Mouse (Mus musculus) forebrain, embryonic 11.5 days (tissue): ENCODE data around the gene Eif4b. TPM values are rescaled to one million over a fixed set of nuclear protein-coding genes. Genes with fewer than 3 reads are reported as not detected.

ENCODE experiments used
- ATAC-seq: fragments of 200-750 bp; cut with Nextera tagmentation; replicated peaks from 2 replicates; pipeline ENCODE4 v1.8.0; 2017; ENCODE audit warnings: moderate TSS enrichment; ENCODE audit not compliant: low FRiP score
- DNase-seq: peaks from one replicate; pipeline ENCODE4 v3.0.0-alpha.2; 2017; ENCODE audit warnings: low spot score
- H3K27ac ChIP-seq: fragments of 300-500 bp; sonication (generic); 2 replicates; pipeline ENCODE4 v1.5.1; 2014; ENCODE audit warnings: low read depth, low read length
- H3K27me3 ChIP-seq: fragments of 300-500 bp; sonication (generic); 2 replicates; pipeline ENCODE4 v1.6.1; 2014; ENCODE audit warnings: mild to moderate bottlenecking, low read length, mixed read lengths; ENCODE audit not compliant: control insufficient read depth, insufficient read depth
- H3K36me3 ChIP-seq: fragments of 300-500 bp; sonication (generic); 2 replicates; pipeline ENCODE4 v1.6.1; 2014; ENCODE audit warnings: mild to moderate bottlenecking, low read length, moderate library complexity, mixed read lengths; ENCODE audit not compliant: control insufficient read depth, insufficient read depth
- H3K4me1 ChIP-seq: fragments of 300-500 bp; sonication (generic); replicated peaks from 2 replicates; pipeline ENCODE4 v1.6.1; 2014; ENCODE audit warnings: low read length, mixed read lengths; ENCODE audit not compliant: control insufficient read depth, insufficient read depth
- H3K4me2 ChIP-seq: fragments of 300-500 bp; sonication (generic); 2 replicates; pipeline ENCODE4 v1.6.1; 2014; ENCODE audit warnings: low read depth, mild to moderate bottlenecking, low read length, moderate library complexity, mixed read lengths; ENCODE audit not compliant: severe bottlenecking
- H3K4me3 ChIP-seq: fragments of 300-500 bp; sonication (generic); 2 replicates; pipeline ENCODE4 v1.5.1; 2014; ENCODE audit warnings: low read depth, low read length
- H3K9ac ChIP-seq: fragments of 300-500 bp; sonication (generic); 2 replicates; pipeline ENCODE4 v1.6.1; 2014; ENCODE audit warnings: low read length
- H3K9me3 ChIP-seq: fragments of 300-500 bp; sonication (generic); 2 replicates; pipeline ENCODE4 v1.6.1; 2016; ENCODE audit warnings: low read length, mixed read lengths; ENCODE audit not compliant: control insufficient read depth
- WGBS: fragments of 180-500 bp; shearing (Covaris S2); extraction: QIAGEN DNeasy Blood & Tissue Kit; methylation state at CpG from one replicate; pipeline ENCODE4 v1.1.7; 2014; 5-methylcytosine and 5-hydroxymethylcytosine counted together
- polyA plus RNA-seq: library from polyadenylated mRNA; unstranded; fragments of >200 nt; fragmentation: Nextera tagmentation; extraction: Ambion mirVana; gene quantifications from 2 replicates; pipeline ENCODE4 v1.2.1, GENCODE M21; 2014

Eif4b gene
- polyA plus RNA-seq, 1 experiment from 2014 or later: 122 TPM

DNA sequence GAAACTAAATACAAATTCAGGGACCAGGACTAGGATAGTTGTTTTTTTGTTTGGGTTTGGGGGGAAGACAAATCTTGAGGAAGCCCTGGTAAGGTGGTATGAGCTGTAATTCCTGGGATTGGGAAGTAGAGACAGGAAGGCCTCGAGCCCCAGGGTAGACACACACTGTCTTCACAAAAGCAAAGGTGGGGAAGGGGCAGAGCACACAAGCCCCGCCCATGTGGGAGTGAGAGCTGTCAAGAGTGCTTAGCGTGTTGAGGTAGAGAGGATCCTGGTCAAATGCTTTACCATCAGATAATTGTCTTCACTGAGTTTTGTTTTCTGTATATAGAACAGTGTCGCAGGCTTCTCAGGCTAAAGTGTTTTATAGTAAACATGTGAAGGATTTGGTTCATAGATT is 9.5 kb downstream of the Eif4b start:
- WGBS: 81% methylated on average over 4 of the region's 4 CpGs
- Histone ChIP-seq H3K9me3 (no peaks in the 10 kb centered on the region), H3K27ac (no peak overlapping the region), H3K4me2 (no peak overlapping the region), H3K4me3 (no peak overlapping the region), H3K9ac (no peak overlapping the region), H3K4me1 (no peaks in the 10 kb centered on the region), H3K27me3 (no peaks in the 10 kb centered on the region), H3K36me3 (peaks cover 19% of the 10 kb centered on the region)
- ATAC-seq (no peak), DNase-seq (no peak)

DNA sequence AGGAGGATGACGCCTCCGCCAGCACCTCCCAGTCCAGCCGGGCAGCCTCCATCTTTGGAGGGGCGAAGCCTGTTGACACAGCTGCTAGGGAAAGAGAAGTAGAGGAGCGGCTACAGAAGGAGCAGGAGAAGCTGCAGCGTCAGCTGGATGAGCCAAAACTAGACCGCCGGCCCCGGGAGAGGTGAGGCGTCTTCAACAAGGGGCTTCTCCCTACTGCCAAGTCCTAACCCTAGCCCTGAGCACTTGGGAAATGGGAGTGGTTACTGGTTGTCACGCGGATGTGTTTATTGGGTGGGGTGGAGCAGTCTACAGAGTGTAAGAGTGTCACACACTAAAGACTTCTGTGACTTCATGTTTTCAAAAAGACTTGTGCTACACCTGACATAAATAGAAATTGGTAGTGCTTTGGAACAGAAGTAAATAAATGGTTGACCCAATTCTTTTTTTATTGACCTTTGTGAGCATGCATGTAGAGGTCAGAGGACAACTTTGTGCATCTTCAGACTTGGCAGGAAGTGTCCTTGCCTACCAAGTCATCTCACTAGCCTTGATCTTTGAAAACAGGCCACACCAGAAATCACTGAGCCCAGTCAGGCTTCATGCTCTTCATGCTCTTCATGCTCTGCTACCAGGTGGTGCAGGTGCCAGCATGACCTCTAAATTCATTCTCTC is 16.5 kb downstream of the Eif4b start:
- Histone ChIP-seq H3K4me3 (no peak overlapping the region), H3K27ac (no peak overlapping the region), H3K27me3 (no peaks in the 10 kb centered on the region), H3K36me3 (peaks cover 55% of the 10 kb centered on the region), H3K4me2 (no peak overlapping the region), H3K9ac (no peak overlapping the region), H3K4me1 (no peaks in the 10 kb centered on the region), H3K9me3 (no peaks in the 10 kb centered on the region)
- ATAC-seq: no peak
- 88% methylated on average over 12 of the region's 12 CpGs for WGBS
- no peak for DNase-seq

DNA sequence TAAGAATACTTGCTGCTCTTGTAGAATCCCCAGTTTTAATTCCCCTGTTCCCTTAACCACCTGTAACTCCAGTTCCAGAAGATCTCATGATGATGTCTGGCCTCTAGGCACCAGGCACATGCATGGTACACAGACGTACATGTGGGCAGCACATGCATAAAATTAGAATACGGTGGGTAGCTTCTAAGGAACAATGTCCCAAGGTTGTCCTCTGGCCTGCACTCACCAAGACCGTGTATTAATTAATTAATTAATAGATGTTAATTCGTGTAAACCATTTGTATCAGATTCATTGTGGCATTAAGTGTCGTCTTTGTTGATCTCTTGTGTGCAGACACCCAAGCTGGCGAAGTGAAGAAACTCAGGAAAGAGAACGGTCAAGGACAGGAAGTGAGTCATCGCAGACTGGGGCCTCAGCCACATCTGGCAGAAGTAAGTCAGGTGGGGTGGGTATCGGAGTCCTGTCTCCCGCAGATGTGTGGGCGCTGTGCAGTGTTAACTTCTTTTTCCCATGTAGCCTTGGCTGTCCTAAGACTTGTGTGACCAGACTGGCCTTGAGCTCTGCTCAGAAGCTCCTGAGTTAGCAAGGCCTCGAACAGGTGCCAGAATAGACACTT is 17.6 kb downstream of the Eif4b start:
- 92% methylated on average over 12 of the region's 12 CpGs for WGBS
- no peak overlapping the region for H3K9ac ChIP-seq
- H3K9me3 ChIP-seq: no peaks in the 10 kb centered on the region
- ATAC-seq: no peak
- H3K36me3 ChIP-seq: peaks cover 51% of the 10 kb centered on the region
- no peak overlapping the region for H3K4me2 ChIP-seq
- H3K4me3 ChIP-seq: no peak overlapping the region
- no peak overlapping the region for H3K27ac ChIP-seq
- no peak for DNase-seq
- H3K4me1 ChIP-seq: no peaks in the 10 kb centered on the region
- no peaks in the 10 kb centered on the region for H3K27me3 ChIP-seq

DNA sequence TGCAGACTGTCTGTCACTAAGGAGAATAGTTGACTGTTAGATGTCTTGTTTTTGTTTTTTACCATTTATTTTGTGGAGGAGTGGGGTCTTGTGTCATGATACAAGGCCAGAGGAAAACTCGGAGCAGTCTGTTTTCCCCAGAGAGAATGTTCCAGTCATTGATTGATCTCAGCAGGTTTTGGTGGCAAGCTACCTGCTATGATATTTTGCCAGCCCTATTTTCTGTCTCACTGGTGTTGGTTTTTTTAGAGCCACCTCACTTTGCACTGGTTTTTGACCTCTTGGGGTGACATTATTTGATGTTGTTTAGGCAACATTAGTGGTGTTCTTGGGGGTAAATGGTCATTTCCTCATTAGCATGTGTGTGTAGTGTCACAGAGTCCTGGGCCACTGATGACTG is 18.1 kb downstream of the Eif4b start:
- Histone ChIP-seq H3K9ac (no peak overlapping the region), H3K4me1 (no peaks in the 10 kb centered on the region), H3K27me3 (no peaks in the 10 kb centered on the region), H3K36me3 (peaks cover 51% of the 10 kb centered on the region), H3K4me2 (no peak overlapping the region), H3K9me3 (no peaks in the 10 kb centered on the region), H3K4me3 (no peak overlapping the region), H3K27ac (no peak overlapping the region)
- DNase-seq: no peak
- 94% methylated on average over 1 of the region's 1 CpGs for WGBS
- ATAC-seq: no peak

DNA sequence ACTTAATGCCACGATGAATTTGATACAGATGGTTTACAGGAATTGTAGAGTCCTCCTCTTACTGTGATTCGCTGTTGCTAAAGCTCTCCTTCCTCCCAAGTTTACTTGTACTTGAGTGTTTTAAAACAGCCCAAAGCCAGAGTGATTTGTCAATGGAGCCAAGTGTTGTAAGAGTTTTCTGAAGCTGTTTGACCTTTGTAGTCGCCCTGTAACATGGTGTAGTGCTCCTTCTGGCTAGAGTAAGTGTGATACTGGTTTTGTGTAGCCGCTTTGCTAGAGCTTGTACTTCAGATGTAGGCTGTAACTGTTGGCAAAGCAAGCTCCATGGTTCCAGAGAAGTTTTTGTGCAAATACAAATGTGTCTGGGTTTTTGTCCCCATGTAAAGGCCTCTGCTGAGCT is 18.6 kb downstream of the Eif4b start:
- H3K27ac ChIP-seq: no peak overlapping the region
- H3K9me3 ChIP-seq: no peaks in the 10 kb centered on the region
- H3K4me1 ChIP-seq: no peaks in the 10 kb centered on the region
- H3K36me3 ChIP-seq: peaks cover 50% of the 10 kb centered on the region
- no peaks in the 10 kb centered on the region for H3K27me3 ChIP-seq
- H3K4me2 ChIP-seq: no peak overlapping the region
- no peak overlapping the region for H3K4me3 ChIP-seq
- H3K9ac ChIP-seq: no peak overlapping the region
- ATAC-seq (no peak), DNase-seq (no peak)
- WGBS: 93% methylated on average over 4 of the region's 4 CpGs

DNA sequence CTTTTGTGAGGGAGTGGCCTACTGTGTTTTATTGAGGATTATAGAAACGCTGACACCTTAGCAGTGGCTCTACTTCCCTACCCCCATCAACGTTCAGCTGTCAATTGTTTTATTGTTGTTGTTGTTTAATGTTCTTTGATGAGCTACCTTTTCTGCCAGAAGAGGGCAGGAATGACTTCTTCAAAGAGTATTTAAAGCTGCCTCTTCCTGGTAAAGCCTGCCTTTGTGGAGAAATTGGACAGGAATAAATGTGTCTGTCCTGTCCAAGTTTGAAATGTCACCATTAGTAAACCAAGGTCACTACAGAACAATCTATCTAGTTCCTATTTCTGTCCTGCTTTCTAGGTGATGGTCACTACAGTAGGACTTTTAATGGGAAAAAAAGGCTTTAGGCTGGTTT is 20.6 kb downstream of the Eif4b start:
- 72% methylated on average over 2 of the region's 2 CpGs for WGBS
- H3K9me3 ChIP-seq: no peaks in the 10 kb centered on the region
- ATAC-seq: no peak
- no peak overlapping the region for H3K4me3 ChIP-seq
- DNase-seq: no peak
- no peaks in the 10 kb centered on the region for H3K27me3 ChIP-seq
- no peak overlapping the region for H3K27ac ChIP-seq
- H3K9ac ChIP-seq: no peak overlapping the region
- H3K4me1 ChIP-seq: no peaks in the 10 kb centered on the region
- H3K36me3 ChIP-seq: peaks cover 42% of the 10 kb centered on the region
- no peak overlapping the region for H3K4me2 ChIP-seq

DNA sequence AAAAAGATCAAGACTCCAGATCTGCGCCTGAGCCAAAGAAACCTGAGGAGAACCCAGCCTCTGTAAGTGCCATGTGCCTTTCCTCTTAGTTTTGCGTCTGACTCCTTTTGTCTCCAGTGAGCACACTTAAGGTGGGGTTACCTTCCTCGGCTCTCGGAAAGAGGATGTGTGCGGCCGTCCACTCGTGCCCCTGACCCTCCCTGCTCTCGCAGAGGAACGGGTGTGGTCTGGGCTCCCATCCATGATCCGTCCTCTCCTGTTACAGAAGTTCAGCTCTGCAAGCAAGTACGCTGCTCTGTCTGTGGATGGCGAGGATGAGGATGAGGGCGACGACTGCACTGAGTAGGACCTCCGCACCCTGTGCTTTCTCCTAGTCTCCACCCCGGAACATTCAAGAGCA is 21.4 kb downstream of the Eif4b start:
- Histone ChIP-seq H3K27ac (no peak overlapping the region), H3K4me1 (no peaks in the 10 kb centered on the region), H3K9ac (no peak overlapping the region), H3K4me2 (no peak overlapping the region), H3K27me3 (no peaks in the 10 kb centered on the region), H3K9me3 (no peaks in the 10 kb centered on the region), H3K36me3 (peaks cover 39% of the 10 kb centered on the region), H3K4me3 (no peak overlapping the region)
- peak; percentile 46 for DNase-seq
- no peak for ATAC-seq
- 91% methylated on average over 16 of the region's 16 CpGs for WGBS

DNA sequence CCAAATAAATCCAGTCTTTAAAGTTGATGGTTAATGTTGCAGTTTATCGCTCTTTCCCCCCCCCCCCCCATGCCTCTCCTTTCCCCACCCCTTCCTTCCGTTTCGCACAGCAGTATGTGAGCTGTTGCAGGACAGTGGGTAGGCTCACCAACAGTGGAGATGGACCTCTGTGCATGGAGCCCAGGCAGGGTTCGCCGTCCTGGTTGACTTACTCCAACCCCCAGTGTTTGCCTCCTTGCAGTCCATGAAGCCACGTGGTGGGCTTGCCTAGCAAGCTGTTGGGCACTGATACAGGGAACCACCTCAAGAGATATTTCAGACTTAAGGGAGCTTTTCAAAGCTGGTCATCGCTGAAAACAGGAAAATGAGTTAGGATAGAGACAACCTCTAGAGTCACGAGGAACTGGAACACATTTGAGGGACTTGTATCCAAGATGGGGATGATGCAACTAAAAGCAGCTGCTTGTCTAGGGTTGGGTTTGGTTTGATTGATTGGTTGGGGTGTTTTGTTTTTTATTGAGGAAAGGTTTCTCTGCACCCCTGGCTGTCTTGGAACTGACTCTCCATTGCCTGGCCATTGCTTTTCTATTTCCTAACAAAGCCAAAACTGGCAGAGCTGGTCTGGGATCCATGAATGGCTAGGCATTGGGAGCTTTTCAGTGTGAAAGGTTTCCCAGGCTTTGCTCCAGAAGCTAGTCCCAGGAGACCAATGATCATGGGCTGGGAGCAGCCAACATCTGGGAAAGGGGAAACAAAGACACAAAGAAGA is 23.8 kb downstream of the Eif4b start:
- 78% methylated on average over 8 of the region's 8 CpGs for WGBS
- Histone ChIP-seq H3K9ac (no peak overlapping the region), H3K4me3 (no peak overlapping the region), H3K27me3 (peaks cover 4% of the 10 kb centered on the region), H3K4me2 (no peak overlapping the region), H3K27ac (no peak overlapping the region), H3K4me1 (peaks cover 4% of the 10 kb centered on the region), H3K9me3 (no peaks in the 10 kb centered on the region), H3K36me3 (peaks cover 22% of the 10 kb centered on the region)
- no peak for ATAC-seq
- DNase-seq: peak; percentile 44
